Mouse (Mus musculus) hindbrain, embryonic 12.5 days (tissue): ENCODE data around the gene Tmem59. TPM values are rescaled to one million over a fixed set of nuclear protein-coding genes. Genes with fewer than 3 reads are reported as not detected.

ENCODE experiments used
- ATAC-seq: fragments of 200-750 bp; cut with Nextera tagmentation; 2 replicates; pipeline ENCODE4 v1.8.0; 2017; ENCODE audit warnings: moderate TSS enrichment; ENCODE audit not compliant: low FRiP score
- H3K27ac ChIP-seq: fragments of 300-500 bp; sonication (generic); 2 replicates; pipeline ENCODE4 v1.5.1; 2016; ENCODE audit warnings: mild to moderate bottlenecking
- H3K27me3 ChIP-seq: fragments of 300-500 bp; sonication (generic); 2 replicates; pipeline ENCODE4 v1.6.1; 2016; ENCODE audit warnings: mild to moderate bottlenecking
- H3K36me3 ChIP-seq: fragments of 300-500 bp; sonication (generic); 2 replicates; pipeline ENCODE4 v1.6.1; 2016; ENCODE audit warnings: mild to moderate bottlenecking
- H3K4me1 ChIP-seq: fragments of 300-500 bp; sonication (generic); 2 replicates; pipeline ENCODE4 v1.6.1; 2016
- H3K4me2 ChIP-seq: fragments of 300-500 bp; sonication (generic); replicated peaks from 2 replicates; pipeline ENCODE4 v1.6.1; 2016; ENCODE audit warnings: mild to moderate bottlenecking
- H3K4me3 ChIP-seq: fragments of 300-500 bp; sonication (generic); 2 replicates; pipeline ENCODE4 v1.5.1; 2016; ENCODE audit warnings: mild to moderate bottlenecking
- H3K9ac ChIP-seq: fragments of 300-500 bp; sonication (generic); 2 replicates; pipeline ENCODE4 v1.6.1; 2016; ENCODE audit warnings: mild to moderate bottlenecking, moderate library complexity
- H3K9me3 ChIP-seq: fragments of 300-500 bp; sonication (generic); replicated peaks from 2 replicates; pipeline ENCODE4 v1.6.1; 2016; ENCODE audit warnings: mild to moderate bottlenecking
- WGBS: fragments of 180-500 bp; shearing (Covaris S2); methylation state at CpG from one replicate; pipeline ENCODE4 v1.1.7; 2016; 5-methylcytosine and 5-hydroxymethylcytosine counted together
- polyA plus RNA-seq: library from polyadenylated mRNA; unstranded; fragments of >200 nt; fragmentation: Nextera tagmentation; extraction: Ambion mirVana; gene quantifications from 2 replicates; pipeline ENCODE4 v1.2.1, GENCODE M21; 2016

The Tmem59 gene
- polyA plus RNA-seq, 1 experiment from 2014 or later: 390 TPM

- no peak overlapping the region for H3K4me3 ChIP-seq
- H3K4me1 ChIP-seq: peaks cover 24% of the 10 kb centered on the region
- H3K36me3 ChIP-seq: peaks cover 22% of the 10 kb centered on the region
- no peaks in the 10 kb centered on the region for H3K9me3 ChIP-seq
- H3K27me3 ChIP-seq: no peaks in the 10 kb centered on the region
- ATAC-seq: no peak
- H3K27ac ChIP-seq: no peak overlapping the region
- no peak overlapping the region for H3K4me2 ChIP-seq
- no peak overlapping the region for H3K9ac ChIP-seq
- WGBS: 93% methylated on average over 4 of the region's 4 CpGs
Measured at GRCm38 (mm10) chr4:107183203-107183602, 5.0 kb downstream of the Tmem59 start.

DNA sequence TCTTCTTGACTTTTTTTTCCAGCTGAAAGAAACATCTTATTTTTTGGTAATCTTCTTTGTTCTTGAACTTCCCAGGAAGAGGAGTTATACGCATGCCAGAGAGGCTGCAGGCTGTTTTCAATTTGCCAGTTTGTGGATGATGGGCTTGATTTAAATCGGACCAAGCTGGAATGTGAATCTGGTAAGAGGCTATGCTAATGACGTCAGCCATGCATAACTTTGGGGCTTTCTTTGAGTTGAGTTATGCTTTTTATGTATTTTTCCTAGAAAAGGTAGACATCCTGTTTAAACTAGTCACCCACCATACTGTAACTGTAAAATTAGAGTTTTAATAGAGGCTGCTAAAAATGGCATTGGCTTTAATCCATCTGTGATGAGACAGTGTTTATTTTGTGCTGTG is 7.5 kb downstream of the Tmem59 start:
- Histone ChIP-seq H3K4me2 (no peak overlapping the region), H3K4me1 (peaks cover 15% of the 10 kb centered on the region), H3K36me3 (peaks cover 43% of the 10 kb centered on the region), H3K4me3 (no peak overlapping the region), H3K9me3 (no peaks in the 10 kb centered on the region), H3K27ac (no peak overlapping the region), H3K9ac (no peak overlapping the region), H3K27me3 (no peaks in the 10 kb centered on the region)
- WGBS: 74% methylated on average over 3 of the region's 3 CpGs
- no peak for ATAC-seq

DNA sequence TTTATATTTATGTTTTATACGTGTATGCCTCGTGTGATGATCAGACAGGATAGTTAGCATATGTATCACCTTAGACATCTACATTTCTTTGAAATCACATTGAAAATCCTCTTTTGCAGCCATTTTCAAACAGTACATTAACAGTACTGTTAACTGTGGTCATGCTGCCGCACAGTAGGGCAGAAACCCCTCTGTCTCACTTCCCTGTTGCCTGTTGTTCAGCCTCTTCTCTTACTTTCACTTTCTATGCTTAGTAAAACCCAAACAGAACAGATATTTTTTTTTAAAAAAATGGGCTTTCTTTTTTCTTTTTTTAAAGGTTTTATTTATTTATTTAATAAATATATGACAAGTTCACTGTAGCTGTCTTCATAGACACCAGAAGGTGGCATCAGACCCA is 15.6 kb downstream of the Tmem59 start:
- no peak overlapping the region for H3K4me3 ChIP-seq
- H3K9me3 ChIP-seq: no peaks in the 10 kb centered on the region
- H3K4me2 ChIP-seq: no peak overlapping the region
- no peak overlapping the region for H3K9ac ChIP-seq
- ATAC-seq: no peak
- no peaks in the 10 kb centered on the region for H3K4me1 ChIP-seq
- no peak overlapping the region for H3K27ac ChIP-seq
- peaks cover 73% of the 10 kb centered on the region for H3K36me3 ChIP-seq
- H3K27me3 ChIP-seq: no peaks in the 10 kb centered on the region
- over 99% methylated on average over 3 of the region's 3 CpGs for WGBS

DNA sequence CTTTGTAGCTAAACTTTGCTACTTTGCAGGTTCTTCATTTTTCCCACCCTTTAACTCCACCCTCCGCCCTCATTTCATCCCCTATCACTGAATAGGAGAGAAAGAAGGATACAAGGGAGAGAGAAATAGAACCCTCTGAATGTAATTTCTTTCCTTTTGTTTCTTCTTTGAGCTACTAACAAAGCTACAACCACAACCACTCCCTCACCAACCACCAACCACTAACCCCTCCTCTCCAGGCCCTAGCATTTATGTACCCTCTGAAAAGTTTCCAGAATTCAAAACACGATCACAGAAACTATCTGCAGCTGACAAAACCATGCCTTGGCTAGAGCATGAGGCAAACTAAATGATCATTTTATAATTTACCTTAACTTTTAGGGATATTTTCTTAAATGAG is 18.3 kb downstream of the Tmem59 start:
- no peak for ATAC-seq
- Histone ChIP-seq H3K27ac (no peak overlapping the region), H3K9ac (no peak overlapping the region), H3K9me3 (no peaks in the 10 kb centered on the region), H3K36me3 (peaks cover 77% of the 10 kb centered on the region), H3K4me3 (no peak overlapping the region), H3K4me1 (no peaks in the 10 kb centered on the region), H3K4me2 (no peak overlapping the region), H3K27me3 (no peaks in the 10 kb centered on the region)
- WGBS: 98% methylated on average over 2 of the region's 2 CpGs

GRCm38 (mm10) chr4:107198072-107198471 is 19.9 kb downstream of the Tmem59 start:
- H3K36me3 ChIP-seq: peaks cover 83% of the 10 kb centered on the region
- H3K27me3 ChIP-seq: no peaks in the 10 kb centered on the region
- H3K9me3 ChIP-seq: no peaks in the 10 kb centered on the region
- H3K27ac ChIP-seq: no peak overlapping the region
- 95% methylated on average over 5 of the region's 5 CpGs for WGBS
- H3K4me1 ChIP-seq: no peaks in the 10 kb centered on the region
- H3K4me3 ChIP-seq: no peak overlapping the region
- no peak overlapping the region for H3K4me2 ChIP-seq
- ATAC-seq: no peak
- no peak overlapping the region for H3K9ac ChIP-seq

DNA sequence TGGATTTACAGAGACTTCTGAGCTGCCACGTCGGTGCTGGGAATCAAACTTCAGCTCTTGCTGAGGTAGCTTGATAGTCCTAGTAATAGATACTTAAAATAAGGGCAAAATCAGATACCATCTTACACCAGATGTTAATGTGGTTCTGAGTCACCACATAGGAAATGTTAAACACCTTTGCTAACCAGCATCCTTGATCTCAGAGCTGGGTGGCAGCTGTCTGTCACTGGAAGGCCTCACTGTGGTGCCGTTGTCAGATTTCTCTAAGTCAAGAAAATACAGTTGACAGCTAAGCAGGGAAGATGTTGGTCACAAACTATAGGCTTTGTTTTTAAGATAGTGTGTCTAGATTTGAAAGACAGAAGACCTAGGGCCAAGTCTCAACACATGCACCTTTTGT is 23.6 kb downstream of the Tmem59 start:
- H3K27me3 ChIP-seq: no peaks in the 10 kb centered on the region
- no peak overlapping the region for H3K4me3 ChIP-seq
- H3K27ac ChIP-seq: no peak overlapping the region
- no peak for ATAC-seq
- no peaks in the 10 kb centered on the region for H3K9me3 ChIP-seq
- 97% methylated on average over 3 of the region's 3 CpGs for WGBS
- peaks cover 94% of the 10 kb centered on the region for H3K36me3 ChIP-seq
- H3K4me1 ChIP-seq: no peaks in the 10 kb centered on the region
- H3K9ac ChIP-seq: no peak overlapping the region
- H3K4me2 ChIP-seq: no peak overlapping the region

GRCm38 (mm10) chr4:107203001-107203400 is 24.8 kb downstream of the Tmem59 start:
- Histone ChIP-seq H3K4me1 (no peaks in the 10 kb centered on the region), H3K9me3 (no peaks in the 10 kb centered on the region), H3K4me2 (no peak overlapping the region), H3K4me3 (no peak overlapping the region), H3K9ac (no peak overlapping the region), H3K36me3 (peaks cover 92% of the 10 kb centered on the region), H3K27ac (no peak overlapping the region), H3K27me3 (no peaks in the 10 kb centered on the region)
- no peak for ATAC-seq
- WGBS: 90% methylated on average over 7 of the region's 7 CpGs

GRCm38 (mm10) chr4:107207016-107207415 is 28.8 kb downstream of the Tmem59 start:
- WGBS: 90% methylated on average over 2 of the region's 2 CpGs
- Histone ChIP-seq H3K4me2 (no peak overlapping the region), H3K27me3 (no peaks in the 10 kb centered on the region), H3K36me3 (peaks cover 69% of the 10 kb centered on the region), H3K27ac (no peak overlapping the region), H3K9ac (no peak overlapping the region), H3K9me3 (no peaks in the 10 kb centered on the region), H3K4me1 (no peaks in the 10 kb centered on the region), H3K4me3 (no peak overlapping the region)
- no peak for ATAC-seq

DNA sequence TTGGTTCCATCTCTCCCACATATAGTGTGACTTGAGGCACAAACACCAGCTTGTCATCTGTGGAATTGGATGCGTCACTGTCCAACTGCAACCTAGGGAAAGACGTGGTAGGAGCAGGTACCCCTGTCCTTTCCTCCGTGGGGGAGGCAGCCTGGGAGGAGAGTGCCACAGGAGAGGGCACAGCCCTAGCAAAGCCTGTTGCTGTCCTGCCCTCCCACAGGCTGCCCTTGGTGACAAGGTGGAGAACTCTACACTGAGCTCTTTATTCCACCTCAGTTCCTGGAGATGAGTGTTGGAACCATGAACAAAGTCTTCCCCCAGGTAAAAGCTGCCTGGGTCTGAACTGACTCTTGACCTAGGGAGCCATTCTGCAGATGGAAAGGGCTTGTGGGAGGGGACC is 30.7 kb downstream of the Tmem59 start, which contains the start of gene Ldlrad1:
Ldlrad1 (plus strand) TSS at position 301 of the 400 bp plus-strand sequence.
- Histone ChIP-seq H3K4me3 (no peak within 1 kb of the TSS), H3K36me3 (peaks cover 52% of the 10 kb centered on the region), H3K9me3 (no peaks in the 10 kb centered on the region), H3K4me1 (no peaks in the 10 kb centered on the region), H3K9ac (no peak within 1 kb of the TSS), H3K27me3 (no peaks in the 10 kb centered on the region), H3K27ac (no peak within 1 kb of the TSS), H3K4me2 (no peak within 1 kb of the TSS)
- ATAC-seq: no peak
- WGBS: 91% methylated on average over 3 of the region's 3 CpGs

- Histone ChIP-seq H3K9me3 (no peaks in the 10 kb centered on the region), H3K4me3 (no peak overlapping the region), H3K27ac (no peak overlapping the region), H3K27me3 (no peaks in the 10 kb centered on the region), H3K9ac (no peak overlapping the region), H3K4me1 (no peaks in the 10 kb centered on the region), H3K4me2 (no peak overlapping the region), H3K36me3 (peaks cover 35% of the 10 kb centered on the region)
- 85% methylated on average over 5 of the region's 5 CpGs for WGBS
- no peak for ATAC-seq
Measured at GRCm38 (mm10) chr4:107210483-107211097, 32.4 kb downstream of the Tmem59 start.

DNA sequence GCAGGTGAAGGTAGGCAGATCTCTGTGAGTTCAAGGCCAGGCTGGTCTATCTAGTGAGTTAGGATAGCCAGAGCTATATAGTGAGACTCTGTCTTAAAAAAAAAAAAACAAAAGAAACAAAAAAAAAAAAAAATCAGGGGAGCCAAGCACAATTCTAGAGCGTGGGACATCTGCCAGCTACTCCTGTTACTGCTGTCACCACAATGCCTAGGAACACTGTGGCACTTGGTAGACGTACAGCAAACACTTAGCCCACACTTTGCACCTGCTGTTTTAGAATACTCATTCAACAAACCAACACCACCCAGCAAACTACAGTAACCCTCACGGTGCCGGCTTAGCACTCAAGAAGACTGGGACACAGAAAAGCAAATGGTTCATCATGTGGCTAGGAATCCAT is 33.3 kb downstream of the Tmem59 start:
- Histone ChIP-seq H3K4me2 (no peak overlapping the region), H3K27me3 (no peaks in the 10 kb centered on the region), H3K27ac (no peak overlapping the region), H3K9me3 (no peaks in the 10 kb centered on the region), H3K9ac (no peak overlapping the region), H3K36me3 (peaks cover 27% of the 10 kb centered on the region), H3K4me3 (no peak overlapping the region), H3K4me1 (no peaks in the 10 kb centered on the region)
- ATAC-seq: no peak
- 79% methylated on average over 4 of the region's 4 CpGs for WGBS

- Histone ChIP-seq H3K4me1 (no peaks in the 10 kb centered on the region), H3K36me3 (peaks cover 22% of the 10 kb centered on the region; the same call in 1 of the 2 replicates), H3K4me2 (no peak overlapping the region), H3K27ac (no peak overlapping the region), H3K27me3 (no peaks in the 10 kb centered on the region), H3K9me3 (no peaks in the 10 kb centered on the region), H3K9ac (no peak overlapping the region), H3K4me3 (no peak overlapping the region)
- WGBS: 82% methylated on average over 5 of the region's 5 CpGs
- no peak for ATAC-seq
Measured at GRCm38 (mm10) chr4:107211936-107212335, 33.7 kb downstream of the Tmem59 start.

DNA sequence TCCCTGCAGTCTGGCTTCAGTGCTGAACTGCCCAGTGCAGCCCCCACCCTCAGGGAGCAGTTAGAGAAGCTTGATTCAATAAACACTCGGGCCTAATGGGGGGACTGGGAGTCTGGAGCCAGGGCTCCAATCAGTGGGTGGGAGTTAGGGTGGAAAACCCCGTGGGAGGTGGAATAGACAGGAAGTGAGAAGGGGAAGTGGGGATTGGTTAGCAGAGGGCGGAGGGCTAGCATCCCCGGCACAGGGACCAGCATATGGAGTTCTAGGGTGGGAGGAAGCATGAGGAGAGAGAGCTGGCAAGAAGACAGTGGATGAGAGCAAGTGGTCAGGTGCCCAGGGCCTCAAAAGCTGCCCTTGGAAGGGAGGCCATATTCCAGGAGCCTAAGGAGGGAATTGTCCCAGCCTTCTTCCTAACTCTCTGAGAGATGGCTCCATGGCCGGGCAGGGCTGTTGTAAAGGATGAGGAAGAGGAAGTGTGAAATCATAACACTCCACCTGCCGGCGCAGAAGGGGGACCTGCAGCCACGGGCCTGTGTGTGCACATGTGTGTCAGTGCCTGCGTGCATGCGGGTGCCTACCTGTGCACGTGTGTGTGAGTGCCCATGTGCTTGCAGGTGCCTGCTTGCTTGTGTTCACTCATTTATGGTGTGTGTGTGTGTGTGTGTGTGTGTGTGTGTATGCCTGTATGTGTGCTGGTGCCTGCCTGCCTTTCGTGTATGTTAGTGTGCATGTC is 35.2 kb downstream of the Tmem59 start:
- 76% methylated on average over 12 of the region's 12 CpGs for whole genome bisulfite sequencing
- H3K4me1 ChIP-seq: no peaks in the 10 kb centered on the region
- H3K36me3 ChIP-seq: peaks cover 10% of the 10 kb centered on the region; the same call in 1 of the 2 replicates
- no peaks in the 10 kb centered on the region for H3K27me3 ChIP-seq
- no peak overlapping the region for H3K4me2 ChIP-seq
- no peak overlapping the region for H3K9ac ChIP-seq
- H3K4me3 ChIP-seq: no peak overlapping the region
- no peak for ATAC-seq
- no peaks in the 10 kb centered on the region for H3K9me3 ChIP-seq
- no peak overlapping the region for H3K27ac ChIP-seq
